Mouse (Mus musculus): ENCODE data around the gene Omt2b. TPM values are rescaled to one million over a fixed set of nuclear protein-coding genes. Genes with fewer than 3 reads are reported as not detected.
A peak's percentile ranks its signal among the peaks of the same experiment; 100 is the strongest.
"Not testable (repeated sequence)": the region's sequence is repeated elsewhere in the genome, so short reads cannot be mapped to it uniquely, and the experiment has no call there.

Omt2b gene
- polyA plus RNA-seq (2015; fragmentation: Nextera tagmentation; extraction: Ambion mirVana): not detected in 2 replicates

DNA sequence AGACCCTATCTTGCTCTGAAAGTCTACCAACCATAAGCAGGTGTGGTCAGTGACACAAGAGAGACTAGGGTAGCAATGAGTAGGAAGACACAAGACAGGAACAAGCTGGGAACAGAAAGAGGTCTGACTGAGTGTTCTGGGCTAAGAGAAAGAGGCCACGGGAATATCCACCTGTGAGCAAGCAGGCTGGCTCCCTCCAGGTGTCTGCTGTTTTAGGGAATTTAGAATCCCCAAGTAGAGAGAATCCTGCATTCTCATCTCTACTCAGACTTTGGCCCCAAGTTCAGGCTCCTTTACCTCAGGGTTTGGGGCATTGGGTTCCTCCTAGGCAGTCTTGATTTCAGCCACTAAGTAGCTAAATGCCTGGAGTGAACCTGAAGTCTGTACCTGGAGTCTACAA, at the start of gene Omt2b:
TSS of gene Omt2b (plus strand) at position 301 of the 400 bp plus-strand sequence.
- H3K4me1 ChIP-seq; ATAC-seq (ENCODE audit: borderline replicate concordance, extremely low read depth, low FRiP score, low TSS enrichment): not testable (repeated sequence)
- 63% methylated on average over 1 of the region's 1 CpGs for WGBS

GRCm38 (mm10) chr9:78282002-78282711, 45.2 kb upstream of the Omt2b start:
- 54% methylated on average over 4 of the region's 4 CpGs for whole genome bisulfite sequencing
- H3K9me3 ChIP-seq; ATAC-seq (ENCODE audit: borderline replicate concordance, extremely low read depth, low FRiP score, low TSS enrichment); H3K4me2 ChIP-seq; H3K36me3 ChIP-seq; H3K27ac ChIP-seq; H3K4me1 ChIP-seq; H3K27me3 ChIP-seq; H3K9ac ChIP-seq; H3K4me3 ChIP-seq: not testable (repeated sequence)

More for the DNA sequence above, at the start of gene Omt2b:
- H3K4me2 ChIP-seq, H3K9ac ChIP-seq, H3K4me3 ChIP-seq, H3K9me3 ChIP-seq, H3K27ac ChIP-seq, H3K36me3 ChIP-seq, H3K27me3 ChIP-seq: not testable (repeated sequence)

- not testable (repeated sequence) for H3K27me3 ChIP-seq; H3K9me3 ChIP-seq; H3K27ac ChIP-seq; H3K4me1 ChIP-seq; H3K9ac ChIP-seq; H3K36me3 ChIP-seq; H3K4me3 ChIP-seq; H3K4me2 ChIP-seq; ATAC-seq (ENCODE audit: borderline replicate concordance, extremely low read depth, low FRiP score, low TSS enrichment)
- WGBS: 53% methylated on average over 1 of the region's 1 CpGs
Observed at GRCm38 (mm10) chr9:78289063-78289462, 38.3 kb upstream of the Omt2b start.

- H3K4me2 ChIP-seq; H3K27me3 ChIP-seq; H3K4me3 ChIP-seq; H3K4me1 ChIP-seq; ATAC-seq (ENCODE audit: borderline replicate concordance, extremely low read depth, low FRiP score, low TSS enrichment); H3K27ac ChIP-seq; H3K9me3 ChIP-seq; H3K36me3 ChIP-seq; H3K9ac ChIP-seq: not testable (repeated sequence)
- 67% methylated on average over 3 of the region's 3 CpGs for WGBS
Observed at GRCm38 (mm10) chr9:78289723-78290122, 37.7 kb upstream of the Omt2b start, which contains the start of gene Gm10639. Gene Gm10639 (plus strand): TSS chr9:78289923.

DNA sequence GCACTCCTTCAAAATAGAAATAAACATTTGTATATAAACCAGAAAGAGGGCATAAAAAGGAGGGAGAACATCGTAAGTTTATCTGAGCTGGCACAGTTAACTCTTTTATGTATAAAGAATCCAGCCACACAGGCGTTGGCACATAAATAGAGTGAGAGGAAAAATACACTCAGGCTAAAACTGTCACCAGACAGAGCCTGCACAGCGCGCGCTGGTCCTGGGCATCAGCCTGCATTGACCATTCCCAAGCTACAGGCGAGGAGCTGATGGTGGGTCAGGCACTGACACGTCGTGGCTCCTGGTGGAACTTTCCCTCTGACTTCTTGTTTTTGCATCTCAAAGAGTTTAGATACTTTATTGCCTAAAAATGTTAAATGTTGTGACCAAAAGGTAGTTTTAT, 34.9 kb upstream of the Omt2b start:
- not testable (repeated sequence) for H3K27me3 ChIP-seq
- ATAC-seq (ENCODE audit: borderline replicate concordance, extremely low read depth, low FRiP score, low TSS enrichment): peak; percentile 59; the same call in 1 of the 2 replicates

GRCm38 (mm10) chr9:78293683-78294082, 33.7 kb upstream of the Omt2b start:
- H3K4me2 ChIP-seq; H3K9me3 ChIP-seq; H3K4me1 ChIP-seq; H3K36me3 ChIP-seq; H3K27me3 ChIP-seq; H3K27ac ChIP-seq; H3K4me3 ChIP-seq; H3K9ac ChIP-seq; ATAC-seq (ENCODE audit: borderline replicate concordance, extremely low read depth, low FRiP score, low TSS enrichment): not testable (repeated sequence)
- WGBS: 38% methylated on average over 1 of the region's 1 CpGs

More for the DNA sequence above, 34.9 kb upstream of the Omt2b start:
- H3K36me3 ChIP-seq, H3K4me3 ChIP-seq, H3K9me3 ChIP-seq, H3K4me1 ChIP-seq, H3K4me2 ChIP-seq, H3K9ac ChIP-seq, H3K27ac ChIP-seq: not testable (repeated sequence)
- WGBS: 43% methylated on average over 8 of the region's 8 CpGs

GRCm38 (mm10) chr9:78294781-78295180, 32.6 kb upstream of the Omt2b start:
- H3K36me3 ChIP-seq; H3K4me2 ChIP-seq; ATAC-seq (ENCODE audit: borderline replicate concordance, extremely low read depth, low FRiP score, low TSS enrichment); H3K4me1 ChIP-seq; H3K27ac ChIP-seq; H3K9ac ChIP-seq; H3K9me3 ChIP-seq; H3K4me3 ChIP-seq; H3K27me3 ChIP-seq: not testable (repeated sequence)
- 82% methylated on average over 7 of the region's 7 CpGs for WGBS

DNA sequence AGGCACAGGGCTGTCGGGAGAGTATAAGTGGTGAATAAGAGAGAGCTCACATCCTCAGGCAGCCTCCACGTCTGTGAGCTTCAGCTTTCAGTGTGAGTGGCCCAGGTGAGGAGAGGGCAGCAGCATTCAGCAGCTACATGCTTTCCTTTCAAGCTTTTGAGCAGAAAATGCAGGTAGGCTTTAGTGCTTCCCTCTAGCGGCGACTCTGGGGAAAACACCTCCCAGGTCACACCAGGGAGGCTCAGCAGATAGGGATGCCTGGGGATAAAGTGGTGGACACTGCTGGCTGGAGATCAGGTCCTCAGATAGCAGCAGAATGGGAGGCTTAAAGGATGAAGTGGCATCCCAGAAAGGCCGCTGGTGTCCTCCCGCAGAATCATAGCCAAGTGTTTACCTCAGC, 31.3 kb upstream of the Omt2b start:
- not testable (repeated sequence) for ATAC-seq (ENCODE audit: borderline replicate concordance, extremely low read depth, low FRiP score, low TSS enrichment); H3K27ac ChIP-seq; H3K9ac ChIP-seq; H3K9me3 ChIP-seq; H3K4me3 ChIP-seq; H3K4me2 ChIP-seq; H3K4me1 ChIP-seq; H3K27me3 ChIP-seq; H3K36me3 ChIP-seq
- 6% methylated on average over 6 of the region's 6 CpGs for WGBS

GRCm38 (mm10) chr9:78298232-78298631, 29.2 kb upstream of the Omt2b start:
- no peaks in the 10 kb centered on the region for H3K4me1 ChIP-seq
- no peak overlapping the region for H3K27ac ChIP-seq
- 81% methylated on average over 1 of the region's 1 CpGs for WGBS
- H3K4me2 ChIP-seq: no peak overlapping the region
- no peak overlapping the region for H3K4me3 ChIP-seq
- no peaks in the 10 kb centered on the region for H3K27me3 ChIP-seq
- H3K9ac ChIP-seq: no peak overlapping the region
- H3K36me3 ChIP-seq: no peaks in the 10 kb centered on the region
- H3K9me3 ChIP-seq: no peaks in the 10 kb centered on the region
- no peak for ATAC-seq (ENCODE audit: borderline replicate concordance, extremely low read depth, low FRiP score, low TSS enrichment)

GRCm38 (mm10) chr9:78299143-78299542, 28.2 kb upstream of the Omt2b start:
- not testable (repeated sequence) for H3K4me1 ChIP-seq; H3K27me3 ChIP-seq; H3K27ac ChIP-seq; H3K9me3 ChIP-seq; H3K4me2 ChIP-seq; ATAC-seq (ENCODE audit: borderline replicate concordance, extremely low read depth, low FRiP score, low TSS enrichment); H3K9ac ChIP-seq; H3K36me3 ChIP-seq; H3K4me3 ChIP-seq
- WGBS: 60% methylated on average over 1 of the region's 1 CpGs

DNA sequence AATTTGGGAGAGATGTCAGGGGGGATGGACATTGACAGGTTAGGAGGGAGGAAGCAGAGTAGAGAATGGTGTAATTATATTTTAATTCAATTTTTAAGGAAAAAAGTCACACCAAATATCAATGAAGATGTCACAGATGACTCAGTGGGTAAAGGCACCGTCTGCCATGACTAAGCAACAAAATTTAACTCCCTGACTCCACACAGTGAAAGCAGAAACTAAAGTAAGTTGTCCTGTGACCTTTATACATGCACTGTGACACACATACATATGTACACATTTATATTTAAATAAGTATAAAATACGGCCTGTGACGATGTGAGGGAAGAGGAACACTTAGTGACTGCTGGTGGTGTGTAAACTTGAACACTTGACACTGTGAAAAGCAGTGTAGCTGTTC, 19.3 kb upstream of the Omt2b start:
- H3K4me1 ChIP-seq; ATAC-seq (ENCODE audit: borderline replicate concordance, extremely low read depth, low FRiP score, low TSS enrichment); H3K4me2 ChIP-seq; H3K9me3 ChIP-seq; H3K27me3 ChIP-seq; H3K9ac ChIP-seq; H3K36me3 ChIP-seq; H3K27ac ChIP-seq; H3K4me3 ChIP-seq: not testable (repeated sequence)
- WGBS: 68% methylated on average over 3 of the region's 3 CpGs

- Histone ChIP-seq H3K27ac (no peak within 1 kb of the TSS), H3K36me3 (no peaks in the 10 kb centered on the region), H3K9me3 (no peaks in the 10 kb centered on the region), H3K4me3 (no peak within 1 kb of the TSS), H3K9ac (no peak within 1 kb of the TSS), H3K27me3 (no peaks in the 10 kb centered on the region), H3K4me2 (no peak within 1 kb of the TSS), H3K4me1 (no peaks in the 10 kb centered on the region)
- no peak for ATAC-seq (ENCODE audit: borderline replicate concordance, extremely low read depth, low FRiP score, low TSS enrichment)
- 87% methylated on average over 2 of the region's 2 CpGs for WGBS
Observed at GRCm38 (mm10) chr9:78314696-78315095, 12.7 kb upstream of the Omt2b start, which contains the start of gene Omt2a. Gene Omt2a (minus strand): TSS chr9:78314796.

GRCm38 (mm10) chr9:78319499-78319898, 7.9 kb upstream of the Omt2b start:
- Histone ChIP-seq H3K9ac (no peak overlapping the region), H3K4me2 (no peak overlapping the region), H3K27ac (no peak overlapping the region), H3K36me3 (no peaks in the 10 kb centered on the region), H3K9me3 (no peaks in the 10 kb centered on the region), H3K27me3 (no peaks in the 10 kb centered on the region), H3K4me1 (no peaks in the 10 kb centered on the region), H3K4me3 (no peak overlapping the region)
- WGBS: 18% methylated on average over 1 of the region's 1 CpGs
- no peak for ATAC-seq (ENCODE audit: borderline replicate concordance, extremely low read depth, low FRiP score, low TSS enrichment)
